Comparison of ENCODE assay signal across 8 mouse cellular contexts in genomic region chr7:84128661-84129060, GRCm38 (mm10). TPM values are rescaled to one million over a fixed set of nuclear protein-coding genes. Genes with fewer than 3 reads are reported as not detected.
DNase-seq lines count a peak whose midpoint lies in the region; ATAC-seq and TF ChIP-seq lines count a peak whose summit lies in the region.

No protein-coding gene starts in this region.

- no peaks in the 10 kb centered on the region for H3K36me3 ChIP-seq in forebrain, postnatal 0 days (ENCODE audit: insufficient read depth)
- H3K36me3 ChIP-seq in forebrain, embryonic 12.5 days (replicated peaks): no peaks in the 10 kb centered on the region
- H3K36me3 ChIP-seq in embryonic facial prominence, embryonic 15.5 days: no peaks in the 10 kb centered on the region
- H3K36me3 ChIP-seq in midbrain, postnatal 0 days (ENCODE audit: insufficient read depth, low read length): no peaks in the 10 kb centered on the region
- H3K36me3 ChIP-seq in hindbrain, postnatal 0 days (ENCODE audit: insufficient read depth, low read length): no peaks in the 10 kb centered on the region

- 0 out of 2 replicates have a peak overlapping the region, but pooled peaks have one; percentile 21 for H3K27ac ChIP-seq in forebrain, postnatal 0 days (ENCODE audit: low read depth, low read length)
- H3K27ac ChIP-seq in forebrain, embryonic 12.5 days: no peak overlapping the region
- H3K27ac ChIP-seq in embryonic facial prominence, embryonic 15.5 days (replicated peaks): peak overlapping the region; percentile 56
- no peak overlapping the region for H3K27ac ChIP-seq in midbrain, postnatal 0 days (ENCODE audit: low read depth, low read length)
- no peak overlapping the region for H3K27ac ChIP-seq in hindbrain, postnatal 0 days

- 48% methylated on average over 8 of the region's 8 CpGs for WGBS in forebrain, postnatal 0 days
- WGBS in forebrain, embryonic 12.5 days: 78% methylated on average over 8 of the region's 8 CpGs
- WGBS in embryonic facial prominence, embryonic 15.5 days: 43% methylated on average over 8 of the region's 8 CpGs
- WGBS in midbrain, postnatal 0 days: 81% methylated on average over 8 of the region's 8 CpGs
- 64% methylated on average over 8 of the region's 8 CpGs for WGBS in hindbrain, postnatal 0 days

- TF ChIP-seq CTCF in forebrain, postnatal 0 days (IDR thresholded peaks at IDR 0.05; ENCODE audit: low read depth): no peak
- no peak for TF ChIP-seq CTCF in midbrain, postnatal 0 days (IDR thresholded peaks at IDR 0.05)
- no peak for TF ChIP-seq CTCF in hindbrain, postnatal 0 days (IDR thresholded peaks at IDR 0.05; ENCODE audit: low read depth)

- no peak overlapping the region for H3K9ac ChIP-seq in forebrain, postnatal 0 days
- H3K9ac ChIP-seq in forebrain, embryonic 12.5 days: no peak overlapping the region
- H3K9ac ChIP-seq in embryonic facial prominence, embryonic 15.5 days: no peak overlapping the region
- no peak overlapping the region for H3K9ac ChIP-seq in midbrain, postnatal 0 days (replicated peaks; ENCODE audit: low read length, poor library complexity, severe bottlenecking)
- H3K9ac ChIP-seq in hindbrain, postnatal 0 days (replicated peaks; ENCODE audit: low read length): no peak overlapping the region

- no peaks in the 10 kb centered on the region for H3K27me3 ChIP-seq in forebrain, postnatal 0 days (ENCODE audit: insufficient read depth, low read length)
- no peaks in the 10 kb centered on the region for H3K27me3 ChIP-seq in forebrain, embryonic 12.5 days
- no peaks in the 10 kb centered on the region for H3K27me3 ChIP-seq in embryonic facial prominence, embryonic 15.5 days
- H3K27me3 ChIP-seq in midbrain, postnatal 0 days (ENCODE audit: insufficient read depth, low read length): no peaks in the 10 kb centered on the region
- no peaks in the 10 kb centered on the region for H3K27me3 ChIP-seq in hindbrain, postnatal 0 days (ENCODE audit: insufficient read depth, low read length)

- H3K4me2 ChIP-seq in forebrain, postnatal 0 days (ENCODE audit: low read depth): no peak overlapping the region
- H3K4me2 ChIP-seq in forebrain, embryonic 12.5 days: no peak overlapping the region
- no peak overlapping the region for H3K4me2 ChIP-seq in embryonic facial prominence, embryonic 15.5 days (replicated peaks)
- no peak overlapping the region for H3K4me2 ChIP-seq in midbrain, postnatal 0 days (ENCODE audit: low read depth, low read length, poor library complexity, severe bottlenecking)
- H3K4me2 ChIP-seq in hindbrain, postnatal 0 days (ENCODE audit: low read depth, low read length): no peak overlapping the region

- no peak for DNase-seq in forebrain, postnatal 0 days
- peak; percentile 75 for DNase-seq in kidney, adult 11 months
- peak; percentile 60 for DNase-seq in lung, postnatal 14 days
- no peak for DNase-seq in midbrain, postnatal 0 days (ENCODE audit: low spot score)
- no peak for DNase-seq in hindbrain, postnatal 0 days (ENCODE audit: low spot score)
- DNase-seq in testis, postnatal 10 days (ENCODE audit: low spot score): no peak

- ATAC-seq in forebrain, postnatal 0 days: peak; percentile 59
- no peak for ATAC-seq in forebrain, embryonic 12.5 days (ENCODE audit: low FRiP score)
- ATAC-seq in embryonic facial prominence, embryonic 15.5 days (ENCODE audit: insufficient number of reproducible peaks, low FRiP score, low TSS enrichment, low read depth): peak; percentile 86
- no peak for ATAC-seq in midbrain, postnatal 0 days (ENCODE audit: low FRiP score)
- no peak for ATAC-seq in hindbrain, postnatal 0 days

- no peaks in the 10 kb centered on the region for H3K9me3 ChIP-seq in forebrain, postnatal 0 days (ENCODE audit: low read length)
- no peaks in the 10 kb centered on the region for H3K9me3 ChIP-seq in forebrain, embryonic 12.5 days
- no peaks in the 10 kb centered on the region for H3K9me3 ChIP-seq in embryonic facial prominence, embryonic 15.5 days (replicated peaks)
- H3K9me3 ChIP-seq in midbrain, postnatal 0 days (ENCODE audit: low read length): no peaks in the 10 kb centered on the region
- no peaks in the 10 kb centered on the region for H3K9me3 ChIP-seq in hindbrain, postnatal 0 days (ENCODE audit: low read length)

- no peak overlapping the region for H3K4me3 ChIP-seq in forebrain, postnatal 0 days (ENCODE audit: low read depth, low read length)
- no peak overlapping the region for H3K4me3 ChIP-seq in forebrain, embryonic 12.5 days (replicated peaks)
- no peak overlapping the region for H3K4me3 ChIP-seq in embryonic facial prominence, embryonic 15.5 days (replicated peaks)
- H3K4me3 ChIP-seq in midbrain, postnatal 0 days (ENCODE audit: low read depth, low read length): no peak overlapping the region
- no peak overlapping the region for H3K4me3 ChIP-seq in hindbrain, postnatal 0 days (ENCODE audit: low read length)

- H3K4me1 ChIP-seq in forebrain, postnatal 0 days (ENCODE audit: insufficient read depth): peaks cover 12% of the 10 kb centered on the region; the same call in 1 of the 2 replicates
- H3K4me1 ChIP-seq in forebrain, embryonic 12.5 days: peaks cover 10% of the 10 kb centered on the region
- peaks cover 27% of the 10 kb centered on the region for H3K4me1 ChIP-seq in embryonic facial prominence, embryonic 15.5 days
- no peaks in the 10 kb centered on the region for H3K4me1 ChIP-seq in midbrain, postnatal 0 days (ENCODE audit: insufficient read depth, low read length)
- no peaks in the 10 kb centered on the region; the same call in 1 of the 2 replicates for H3K4me1 ChIP-seq in hindbrain, postnatal 0 days (ENCODE audit: insufficient read depth, low read length)

RNA-seq across cellular contexts. Expression of gene Abhd17c, which starts 23.0 kb away (rescaled TPM):
- 92.2 and 102 TPM in 2 replicates for total RNA-seq in forebrain, postnatal 0 days (2014; rRNA removed)
- 92.9 and 93.5 TPM in 2 replicates for polyA plus RNA-seq in forebrain, postnatal 0 days (2015; fragmentation: Nextera tagmentation; extraction: Ambion mirVana)
- 37.8 and 71.4 TPM in 2 replicates for polyA plus RNA-seq in forebrain, embryonic 12.5 days (2016; fragmentation: Nextera tagmentation; extraction: Ambion mirVana)
- polyA plus RNA-seq in embryonic facial prominence, embryonic 15.5 days (2015; fragmentation: Nextera tagmentation; extraction: Ambion mirVana): 39.5 and 41.6 TPM in 2 replicates
- 81.9 and 89.8 TPM in 2 replicates for total RNA-seq in midbrain, postnatal 0 days (2014; rRNA removed)
- polyA plus RNA-seq in midbrain, postnatal 0 days (2015; fragmentation: Nextera tagmentation; extraction: Ambion mirVana): 66.9 and 76.9 TPM in 2 replicates
- total RNA-seq in hindbrain, postnatal 0 days (2014; rRNA removed): 88.7 and 89.7 TPM in 2 replicates
- polyA plus RNA-seq in hindbrain, postnatal 0 days (2015; fragmentation: Nextera tagmentation; extraction: Ambion mirVana): 62.6 and 67.4 TPM in 2 replicates

RNA-seq across cellular contexts. Expression of gene Cemip, which starts 42.4 kb away (rescaled TPM):
- 4.4 and 5.5 TPM in 2 replicates for total RNA-seq in forebrain, postnatal 0 days (2014; rRNA removed)
- 0.20 and 0.34 TPM in 2 replicates for polyA plus RNA-seq in forebrain, postnatal 0 days (2015; fragmentation: Nextera tagmentation; extraction: Ambion mirVana)
- 0.63 and 0.69 TPM in 2 replicates for polyA plus RNA-seq in forebrain, embryonic 12.5 days (2016; fragmentation: Nextera tagmentation; extraction: Ambion mirVana)
- 0.56 and 0.80 TPM in 2 replicates for polyA plus RNA-seq in embryonic facial prominence, embryonic 15.5 days (2015; fragmentation: Nextera tagmentation; extraction: Ambion mirVana)
- 6.6 and 8.2 TPM in 2 replicates for total RNA-seq in midbrain, postnatal 0 days (2014; rRNA removed)
- polyA plus RNA-seq in midbrain, postnatal 0 days (2015; fragmentation: Nextera tagmentation; extraction: Ambion mirVana): 0.49 and 0.60 TPM in 2 replicates
- total RNA-seq in hindbrain, postnatal 0 days (2014; rRNA removed): 5.7 and 10.3 TPM in 2 replicates
- 0.81 and 1.0 TPM in 2 replicates for polyA plus RNA-seq in hindbrain, postnatal 0 days (2015; fragmentation: Nextera tagmentation; extraction: Ambion mirVana)

Comparison
In these comparisons a context has a peak if more than half of its experiments do, and no peak if none do; other contexts are left out.
1. ATAC-seq: peak in forebrain, postnatal 0 days (single experiment) and embryonic facial prominence, embryonic 15.5 days (single experiment); none in forebrain, embryonic 12.5 days (single experiment), midbrain, postnatal 0 days (single experiment) and hindbrain, postnatal 0 days (single experiment).
2. H3K27ac ChIP-seq: peak in forebrain, postnatal 0 days (single experiment) and embryonic facial prominence, embryonic 15.5 days (single experiment); none in forebrain, embryonic 12.5 days (single experiment), midbrain, postnatal 0 days (single experiment) and hindbrain, postnatal 0 days (single experiment).
3. DNase-seq: peak in kidney, adult 11 months (single experiment) and lung, postnatal 14 days (single experiment); none in forebrain, postnatal 0 days (single experiment), midbrain, postnatal 0 days (single experiment), hindbrain, postnatal 0 days (single experiment) and testis, postnatal 10 days (single experiment).